Mouse (Mus musculus) MEL (cell line): ENCODE results near the gene Myh6.

Experiments
- CHD2 ChIP-seq: IDR thresholded peaks from 2 replicates; pipeline ENCODE4 v1.6.1; 2011; ENCODE audit warnings: low read length, improper control_type of control experiment
- CTCF ChIP-seq, 3 experiments: IDR thresholded peaks in 2 of 3; conservative IDR thresholded peaks in 1 of 3; 2 replicates each; pipeline ENCODE4 v1.5.1; 2011 to 2012; ENCODE audit warnings: low read length in 3 of 3, low read depth in 2 of 3, mild to moderate bottlenecking in 2 of 3, improper control_type of control experiment in 1 of 3, inconsistent platforms in 1 of 3, mixed read lengths in 1 of 3, moderate library complexity in 1 of 3; ENCODE audit not compliant: control insufficient read depth in 1 of 3, insufficient read depth in 1 of 3, poor library complexity in 1 of 3, severe bottlenecking in 1 of 3
- GATA1 ChIP-seq: IDR thresholded peaks from 2 replicates; pipeline ENCODE4 v1.6.1; 2011; ENCODE audit warnings: low read depth, low read length, improper control_type of control experiment
- KAT2A ChIP-seq: conservative IDR thresholded peaks from 2 replicates; pipeline ENCODE4 v1.6.1; 2012; ENCODE audit warnings: low read depth, low read length, improper control_type of control experiment, inconsistent platforms
- MAFK ChIP-seq: IDR thresholded peaks from 2 replicates; pipeline ENCODE4 v1.6.1; 2011; ENCODE audit warnings: low read depth, mild to moderate bottlenecking, low read length, improper control_type of control experiment, borderline replicate concordance
- MAX ChIP-seq: IDR thresholded peaks from 2 replicates; pipeline ENCODE4 v1.6.1; 2011; ENCODE audit warnings: low read length, improper control_type of control experiment
- MEF2A ChIP-seq: IDR thresholded peaks from 2 replicates; pipeline ENCODE4 v1.6.1; 2014; ENCODE audit warnings: low read depth, mild to moderate bottlenecking, inconsistent platforms, low read length, improper control_type of control experiment; ENCODE audit not compliant: poor library complexity, insufficient replicate concordance, severe bottlenecking; ENCODE audit errors: extremely low read depth
- POLR2A ChIP-seq, 2 experiments: IDR thresholded peaks; 2 replicates each; pipeline ENCODE4 v1.6.1; 2011 to 2012; ENCODE audit warnings: low read length in 2 of 2, mild to moderate bottlenecking in 2 of 2, control low read depth in 1 of 2, improper control_type of control experiment in 1 of 2, low read depth in 1 of 2, moderate library complexity in 1 of 2; ENCODE audit not compliant: control insufficient read depth in 1 of 2, insufficient read depth in 1 of 2, poor library complexity in 1 of 2
- POLR2AphosphoS2 ChIP-seq: IDR thresholded peaks from 2 replicates; pipeline ENCODE4 v1.6.1; 2011; ENCODE audit warnings: low read length, improper control_type of control experiment
- RAD21 ChIP-seq: IDR thresholded peaks from 2 replicates; pipeline ENCODE4 v1.6.1; 2011; ENCODE audit warnings: mild to moderate bottlenecking, low read depth, low read length, improper control_type of control experiment
- ZC3H11A ChIP-seq: IDR thresholded peaks from 2 replicates; pipeline ENCODE4 v1.6.1; 2012; ENCODE audit warnings: low read depth, mild to moderate bottlenecking, inconsistent platforms, low read length, improper control_type of control experiment

DNA sequence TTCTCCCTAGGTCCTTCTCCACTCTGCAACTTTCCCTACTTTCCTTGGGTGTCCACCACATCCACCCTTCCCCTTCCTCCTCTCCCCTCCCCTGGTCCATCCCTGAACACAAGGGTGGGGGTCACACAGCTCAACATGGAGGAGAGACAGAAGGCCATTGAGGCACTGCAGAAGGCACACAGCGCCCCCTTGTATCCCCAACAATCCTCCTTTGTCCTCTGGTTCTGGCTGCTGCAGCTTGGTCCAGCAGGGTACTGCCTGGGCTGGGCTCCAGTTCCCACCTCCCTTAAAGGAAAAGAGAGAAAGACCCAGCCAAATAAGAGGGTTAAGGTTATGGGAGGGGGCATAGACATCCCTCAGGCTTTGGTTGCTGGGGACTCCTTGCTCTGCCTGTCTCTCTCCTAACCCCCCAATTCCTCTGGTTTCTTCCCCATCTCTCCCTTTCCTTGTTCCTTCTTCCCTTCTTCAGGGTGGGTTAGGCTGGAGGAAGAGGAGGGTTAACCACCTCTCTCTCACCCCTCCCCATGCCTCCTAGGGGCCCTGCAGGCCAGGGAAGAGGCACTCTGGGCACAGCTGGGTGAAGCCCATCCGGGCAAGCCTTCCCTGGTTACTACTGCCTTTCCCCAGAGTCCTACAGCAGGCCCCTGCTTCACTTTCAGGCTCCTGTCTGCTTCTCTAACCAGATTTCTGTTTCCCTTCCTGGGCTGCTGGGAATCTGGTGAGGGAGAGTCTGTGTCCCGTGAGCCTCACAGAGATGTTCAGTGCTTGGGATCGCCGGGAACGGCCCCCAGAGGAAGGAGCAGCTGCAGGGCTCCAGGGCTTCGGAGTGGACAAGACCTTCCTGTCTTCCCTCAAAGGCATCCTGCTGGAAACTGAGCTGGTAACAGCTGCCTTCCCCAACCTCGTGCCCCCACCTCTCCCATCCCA, 30.6 kb downstream of the Myh6 start, which contains the start of gene Cmtm5:
- TF ChIP-seq CTCF (IDR thresholded peaks at IDR 0.05 in 2 of 3, conservative IDR thresholded peaks at IDR 0.05 in 1 of 3; ENCODE audit: control insufficient read depth in 1 of 3, insufficient read depth in 1 of 3, low read depth in 2 of 3, low read length in 3 of 3, poor library complexity in 1 of 3, severe bottlenecking in 1 of 3), result 0 out of 6 replicates have a peak, but pooled peaks of 1 of the 3 experiments have one; percentile 6
- no peak for TF ChIP-seq MEF2A
- TF ChIP-seq KAT2A, result no peak
- TF ChIP-seq MAX, result no peak
- no peak for TF ChIP-seq ZC3H11A
- TF ChIP-seq CHD2, result no peak
- TF ChIP-seq POLR2A (IDR thresholded peaks at IDR 0.05; ENCODE audit: control insufficient read depth in 1 of 2, insufficient read depth in 1 of 2, low read depth in 1 of 2, low read length in 2 of 2, poor library complexity in 1 of 2), result no peak
- TF ChIP-seq GATA1, result no peak
- no peak for TF ChIP-seq RAD21
- TF ChIP-seq MAFK, result no peak
- no peak for TF ChIP-seq POLR2AphosphoS2
